Mouse (Mus musculus) layer of hippocampus, adult 8-10 months (tissue): ENCODE measurements around the gene Mindy4. TPM values are rescaled to one million over a fixed set of nuclear protein-coding genes. Genes with fewer than 3 reads are reported as not detected.

Experiments used
- DNase-seq, 2 experiments: peaks; one replicate each; pipeline ENCODE4 v3.0.0; 2022; ENCODE audit warnings: low spot score in 2 of 2
- total RNA-seq, 4 experiments: library from RNA; stranded (reverse); gene quantifications; 2 replicates each; pipeline ENCODE4 v1.2.4; 2022

Gene Mindy4
- total RNA-seq, 4 experiments from 2014 or later, result 11.9 to 13.8 (median 12.8) TPM

- no peak for DNase-seq
Measured at GRCm38 (mm10) chr6:55207786-55208185, 4.6 kb downstream of the Mindy4 start.

- no peak for DNase-seq
Measured at GRCm38 (mm10) chr6:55210423-55211365, 7.5 kb downstream of the Mindy4 start.

- no peak for DNase-seq
Measured at GRCm38 (mm10) chr6:55214541-55214940, 11.4 kb downstream of the Mindy4 start.

- no peak for DNase-seq
Measured at GRCm38 (mm10) chr6:55218232-55218631, 15.0 kb downstream of the Mindy4 start.

GRCm38 (mm10) chr6:55223986-55224385 is 20.8 kb downstream of the Mindy4 start:
- DNase-seq, result no peak

GRCm38 (mm10) chr6:55230048-55230447 is 26.9 kb downstream of the Mindy4 start:
- no peak for DNase-seq

- DNase-seq, result no peak
Measured at GRCm38 (mm10) chr6:55232101-55232500, 28.9 kb downstream of the Mindy4 start.

GRCm38 (mm10) chr6:55232524-55233264 is 29.5 kb downstream of the Mindy4 start:
- no peak for DNase-seq

GRCm38 (mm10) chr6:55233326-55233725 is 30.1 kb downstream of the Mindy4 start:
- DNase-seq, result no peak

- no peak for DNase-seq
Measured at GRCm38 (mm10) chr6:55234636-55235035, 31.5 kb downstream of the Mindy4 start.

- DNase-seq, result no peak
Measured at GRCm38 (mm10) chr6:55235733-55236132, 32.5 kb downstream of the Mindy4 start.

- no peak for DNase-seq
Measured at GRCm38 (mm10) chr6:55239931-55240330, 36.7 kb downstream of the Mindy4 start.

- DNase-seq, result no peak
Measured at GRCm38 (mm10) chr6:55240591-55241260, 37.5 kb downstream of the Mindy4 start.

- no peak for DNase-seq
Measured at GRCm38 (mm10) chr6:55241479-55241878, 38.3 kb downstream of the Mindy4 start.

- no peak for DNase-seq
Measured at GRCm38 (mm10) chr6:55245680-55246079, 42.5 kb downstream of the Mindy4 start.

GRCm38 (mm10) chr6:55246441-55246840 is 43.3 kb downstream of the Mindy4 start:
- no peak for DNase-seq

- DNase-seq, result no peak
Measured at GRCm38 (mm10) chr6:55246911-55247438, 43.8 kb downstream of the Mindy4 start.

GRCm38 (mm10) chr6:55249263-55249662 is 46.1 kb downstream of the Mindy4 start:
- DNase-seq, result no peak

- no peak for DNase-seq
Measured at GRCm38 (mm10) chr6:55250809-55251208, 47.6 kb downstream of the Mindy4 start.

GRCm38 (mm10) chr6:55251596-55251995 is 48.4 kb downstream of the Mindy4 start:
- DNase-seq, result no peak

- no peak for DNase-seq
Measured at GRCm38 (mm10) chr6:55252731-55253247, 49.6 kb downstream of the Mindy4 start.
